Mouse (Mus musculus): ENCODE data around the gene Olfr297.

Olfr297 gene

DNA sequence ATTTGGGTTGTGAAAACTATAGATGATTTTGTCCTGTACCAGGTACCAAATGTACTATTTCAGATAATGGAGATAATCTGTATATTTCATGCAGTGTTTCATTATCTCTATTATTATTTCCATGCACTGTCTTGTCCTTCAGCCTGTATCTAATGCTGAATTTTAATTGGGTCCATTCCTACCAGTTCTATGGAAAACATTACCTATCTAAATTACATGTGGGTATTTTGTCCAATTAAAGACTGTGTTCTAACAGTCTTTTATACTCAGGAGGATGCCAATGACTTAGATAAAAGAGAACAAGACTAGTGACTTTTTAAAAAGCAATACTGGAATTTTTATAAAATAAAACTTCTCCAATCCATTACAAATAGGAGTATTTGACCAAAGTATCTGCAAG lies at the start of gene Olfr297:
Gene Olfr297 (plus strand): TSS at position 301 of the 400 bp plus-strand sequence.
- no peak for DNase-seq

DNA sequence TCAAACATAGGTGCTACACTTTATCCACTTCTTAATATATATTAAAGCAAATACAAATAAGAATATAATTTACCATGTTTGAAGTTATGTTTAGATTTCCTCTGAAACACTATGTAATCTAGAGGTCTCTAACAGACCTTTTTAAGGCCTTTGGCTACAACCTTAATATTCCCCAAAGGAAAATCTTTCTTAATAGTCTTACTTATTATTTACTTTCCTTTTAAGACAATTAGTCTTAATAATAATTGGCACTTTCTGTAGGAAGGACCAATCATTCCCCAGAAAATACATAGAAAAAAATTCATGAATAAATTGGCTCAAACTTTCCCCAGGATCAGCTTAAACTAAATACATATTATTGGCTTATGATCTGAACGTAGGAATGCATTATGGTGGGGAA lies 27.4 kb upstream of the Olfr297 start, which contains the start of gene Olfr298:
Gene Olfr298 (minus strand): TSS at position 101 of the 400 bp plus-strand sequence.
- DNase-seq: no peak
